In the genomic region with DNA sequence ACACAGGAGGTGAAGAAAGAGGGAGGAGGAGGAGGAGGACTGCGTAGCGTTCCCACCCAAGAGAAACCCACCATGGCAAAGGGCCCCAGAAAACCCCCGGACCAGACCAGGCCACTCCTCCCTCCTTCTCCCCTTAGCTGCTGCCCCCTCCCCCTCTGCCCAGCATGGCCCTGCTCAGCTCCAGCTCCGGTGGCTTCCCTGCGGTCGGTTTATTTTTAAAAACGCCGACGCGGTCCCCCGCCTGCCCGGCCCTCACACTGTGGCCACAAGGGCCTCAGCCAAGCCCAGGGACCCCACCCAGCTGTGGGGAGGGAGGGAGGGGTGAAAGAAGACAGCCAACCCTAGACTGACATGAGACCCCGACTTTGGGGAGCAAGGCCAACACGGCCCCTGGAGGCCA, we compare ENCODE assay signal across 9 mouse cellular contexts. TPM values are rescaled to one million over a fixed set of nuclear protein-coding genes. Genes with fewer than 3 reads are reported as not detected.
DNase-seq lines count a peak whose midpoint lies in the region; ATAC-seq lines count a peak whose summit lies in the region.
"Had no signal": no experiment of that assay in that cellular context is flagged by ENCODE, and none has a peak within 500 bp of the region (broad histone marks: within the 10 kb centered on the region; RNA-seq: fewer than 3 reads in every experiment).

No protein-coding gene starts in this region.

- no peaks in the 10 kb centered on the region for H3K9me3 ChIP-seq in kidney, embryonic 15.5 days (replicated peaks)
- H3K9me3 ChIP-seq in embryonic facial prominence, embryonic 12.5 days, result no peaks in the 10 kb centered on the region
- H3K9me3 ChIP-seq in intestine, embryonic 16.5 days (ENCODE audit: control insufficient read depth, low read length), result no peaks in the 10 kb centered on the region
- no peaks in the 10 kb centered on the region for H3K9me3 ChIP-seq in midbrain, embryonic 15.5 days

- peaks cover 45% of the 10 kb centered on the region for H3K4me1 ChIP-seq in kidney, embryonic 15.5 days
- peaks cover 46% of the 10 kb centered on the region for H3K4me1 ChIP-seq in embryonic facial prominence, embryonic 12.5 days
- peaks cover 17% of the 10 kb centered on the region for H3K4me1 ChIP-seq in intestine, embryonic 16.5 days (ENCODE audit: control insufficient read depth, insufficient read depth, low read length)
- peaks cover 20% of the 10 kb centered on the region for H3K4me1 ChIP-seq in midbrain, embryonic 15.5 days

- 8% methylated on average over 14 of the region's 14 CpGs for WGBS in kidney, embryonic 15.5 days
- 14% methylated on average over 12 of the region's 14 CpGs for WGBS in embryonic facial prominence, embryonic 12.5 days
- 10% methylated on average over 14 of the region's 14 CpGs for WGBS in intestine, embryonic 16.5 days
- WGBS in midbrain, embryonic 15.5 days, result 9% methylated on average over 14 of the region's 14 CpGs

- peak overlapping the region; percentile 44 for H3K4me2 ChIP-seq in kidney, embryonic 15.5 days
- peak overlapping the region; percentile 40 for H3K4me2 ChIP-seq in embryonic facial prominence, embryonic 12.5 days (replicated peaks)
- H3K4me2 ChIP-seq in intestine, embryonic 16.5 days (ENCODE audit: low read depth, low read length), result peak overlapping the region; percentile 41
- H3K4me2 ChIP-seq in midbrain, embryonic 15.5 days, result 0 out of 2 replicates have a peak overlapping the region, but pooled peaks have one; percentile 11

- H3K27ac ChIP-seq in kidney, embryonic 15.5 days, result peak overlapping the region; percentile 19
- H3K27ac ChIP-seq in embryonic facial prominence, embryonic 12.5 days, result peak overlapping the region; percentile 2
- no peak overlapping the region for H3K27ac ChIP-seq in intestine, embryonic 16.5 days (ENCODE audit: low read length)
- H3K27ac ChIP-seq in midbrain, embryonic 15.5 days, result no peak overlapping the region

- peaks cover 54% of the 10 kb centered on the region for H3K27me3 ChIP-seq in kidney, embryonic 15.5 days
- peaks cover 25% of the 10 kb centered on the region for H3K27me3 ChIP-seq in embryonic facial prominence, embryonic 12.5 days
- H3K27me3 ChIP-seq in intestine, embryonic 16.5 days (replicated peaks; ENCODE audit: control insufficient read depth, insufficient read depth, low read length), result peaks cover 24% of the 10 kb centered on the region
- H3K27me3 ChIP-seq in midbrain, embryonic 15.5 days (replicated peaks), result peaks cover 25% of the 10 kb centered on the region

- peak overlapping the region; percentile 35; the same call in 1 of the 2 replicates for H3K9ac ChIP-seq in kidney, embryonic 15.5 days
- peak overlapping the region; percentile 44 for H3K9ac ChIP-seq in embryonic facial prominence, embryonic 12.5 days
- H3K9ac ChIP-seq in intestine, embryonic 16.5 days (ENCODE audit: low read depth, low read length), result peak overlapping the region; percentile 54
- H3K9ac ChIP-seq in midbrain, embryonic 15.5 days, result no peak overlapping the region

- ATAC-seq in kidney, embryonic 15.5 days (replicated peaks; ENCODE audit: low FRiP score), result peak; percentile 28; the same call in 1 of the 2 replicates
- ATAC-seq in embryonic facial prominence, embryonic 12.5 days (ENCODE audit: insufficient number of reproducible peaks, insufficient read depth, low FRiP score, low TSS enrichment), result no peak
- ATAC-seq in intestine, embryonic 16.5 days, result no peak
- no peak for ATAC-seq in midbrain, embryonic 15.5 days (replicated peaks)

- DNase-seq in kidney, adult 11 months, result no peak
- no peak for DNase-seq in urinary bladder, postnatal 25 days (ENCODE audit: low spot score)
- DNase-seq in gastrocnemius, adult 8-10 months (ENCODE audit: low spot score in 2 of 2), result no peak
- no peak for DNase-seq in adrenal gland, postnatal 10 days
- DNase-seq: cerebellum, adult 11-12 months had no signal

- no peaks in the 10 kb centered on the region for H3K36me3 ChIP-seq in kidney, embryonic 15.5 days
- no peaks in the 10 kb centered on the region for H3K36me3 ChIP-seq in embryonic facial prominence, embryonic 12.5 days
- no peaks in the 10 kb centered on the region for H3K36me3 ChIP-seq in intestine, embryonic 16.5 days (ENCODE audit: control insufficient read depth, insufficient read depth, low read length)
- H3K36me3 ChIP-seq in midbrain, embryonic 15.5 days (replicated peaks), result no peaks in the 10 kb centered on the region

- H3K4me3 ChIP-seq in kidney, embryonic 15.5 days (replicated peaks), result peak overlapping the region; percentile 11
- peak overlapping the region; percentile 12; the same call in 1 of the 2 replicates for H3K4me3 ChIP-seq in embryonic facial prominence, embryonic 12.5 days
- H3K4me3 ChIP-seq in intestine, embryonic 16.5 days (ENCODE audit: low read length), result peak overlapping the region; percentile 26
- no peak overlapping the region for H3K4me3 ChIP-seq in midbrain, embryonic 15.5 days

RNA-seq across cellular contexts. Expression of a gene that starts 4.3 kb away (rescaled TPM):
- polyA plus RNA-seq in kidney, embryonic 15.5 days (2015; fragmentation: Nextera tagmentation; extraction: Ambion mirVana), result 1.3 and 5.9 TPM in 2 replicates
- 8.5 and 9.4 TPM in 2 replicates for polyA plus RNA-seq in embryonic facial prominence, embryonic 12.5 days (2016; fragmentation: Nextera tagmentation; extraction: Ambion mirVana)
- 0.50 and 0.60 TPM in 2 replicates for polyA plus RNA-seq in intestine, embryonic 16.5 days (2015; fragmentation: Nextera tagmentation; extraction: Ambion mirVana)
- polyA plus RNA-seq in midbrain, embryonic 15.5 days (2015; fragmentation: Nextera tagmentation; extraction: Ambion mirVana), result 0.09 and 0.26 TPM in 2 replicates
- total RNA-seq in gastrocnemius, adult 8-10 months (2022), result not detected
- total RNA-seq in adrenal gland, postnatal 10 days (2021), result 1 to 10 TPM in 1 of 2 experiments, under 1 TPM in 1; 0.15 to 2.3 TPM

RNA-seq across cellular contexts. Expression of a gene that starts 12.1 kb away (rescaled TPM):
- polyA plus RNA-seq in kidney, embryonic 15.5 days (2015; fragmentation: Nextera tagmentation; extraction: Ambion mirVana), result 83.2 and 83.7 TPM in 2 replicates
- polyA plus RNA-seq in embryonic facial prominence, embryonic 12.5 days (2016; fragmentation: Nextera tagmentation; extraction: Ambion mirVana), result 78.4 and 89.3 TPM in 2 replicates
- polyA plus RNA-seq in intestine, embryonic 16.5 days (2015; fragmentation: Nextera tagmentation; extraction: Ambion mirVana), result 50.6 and 59.1 TPM in 2 replicates
- polyA plus RNA-seq in midbrain, embryonic 15.5 days (2015; fragmentation: Nextera tagmentation; extraction: Ambion mirVana), result 37.4 and 37.9 TPM in 2 replicates
- total RNA-seq in gastrocnemius, adult 8-10 months (2022), result 1 to 10 TPM; 5.3 to 7.5 (median 6.8) TPM
- 10 to 100 TPM; 21.4 to 24.7 TPM for total RNA-seq in adrenal gland, postnatal 10 days (2021)

RNA-seq across cellular contexts. Expression of a gene that starts 31.1 kb away (rescaled TPM):
- polyA plus RNA-seq in kidney, embryonic 15.5 days (2015; fragmentation: Nextera tagmentation; extraction: Ambion mirVana), result 106 and 122 TPM in 2 replicates
- 113 and 114 TPM in 2 replicates for polyA plus RNA-seq in embryonic facial prominence, embryonic 12.5 days (2016; fragmentation: Nextera tagmentation; extraction: Ambion mirVana)
- 75.3 and 80.9 TPM in 2 replicates for polyA plus RNA-seq in intestine, embryonic 16.5 days (2015; fragmentation: Nextera tagmentation; extraction: Ambion mirVana)
- polyA plus RNA-seq in midbrain, embryonic 15.5 days (2015; fragmentation: Nextera tagmentation; extraction: Ambion mirVana), result 91.8 and 103 TPM in 2 replicates
- 10 to 100 TPM; 17.5 to 21.6 (median 18.9) TPM for total RNA-seq in gastrocnemius, adult 8-10 months (2022)
- 10 to 100 TPM; 50.0 to 62.5 TPM for total RNA-seq in adrenal gland, postnatal 10 days (2021)

RNA-seq across cellular contexts. Expression of a gene that starts 36.7 kb away (rescaled TPM):
- 382 and 393 TPM in 2 replicates for polyA plus RNA-seq in kidney, embryonic 15.5 days (2015; fragmentation: Nextera tagmentation; extraction: Ambion mirVana)
- 433 and 448 TPM in 2 replicates for polyA plus RNA-seq in embryonic facial prominence, embryonic 12.5 days (2016; fragmentation: Nextera tagmentation; extraction: Ambion mirVana)
- 280 and 283 TPM in 2 replicates for polyA plus RNA-seq in intestine, embryonic 16.5 days (2015; fragmentation: Nextera tagmentation; extraction: Ambion mirVana)
- polyA plus RNA-seq in midbrain, embryonic 15.5 days (2015; fragmentation: Nextera tagmentation; extraction: Ambion mirVana), result 450 and 466 TPM in 2 replicates
- total RNA-seq in gastrocnemius, adult 8-10 months (2022), result 100 to 1,000 TPM; 260 to 281 (median 273) TPM
- total RNA-seq in adrenal gland, postnatal 10 days (2021), result 100 to 1,000 TPM; 342 to 354 TPM

RNA-seq across cellular contexts. Expression of a gene that starts 43.3 kb away (rescaled TPM):
- polyA plus RNA-seq in kidney, embryonic 15.5 days (2015; fragmentation: Nextera tagmentation; extraction: Ambion mirVana), result 10.8 and 11.1 TPM in 2 replicates
- 12.0 TPM in 2 replicates for polyA plus RNA-seq in embryonic facial prominence, embryonic 12.5 days (2016; fragmentation: Nextera tagmentation; extraction: Ambion mirVana)
- 6.8 and 7.2 TPM in 2 replicates for polyA plus RNA-seq in intestine, embryonic 16.5 days (2015; fragmentation: Nextera tagmentation; extraction: Ambion mirVana)
- 3.4 and 4.1 TPM in 2 replicates for polyA plus RNA-seq in midbrain, embryonic 15.5 days (2015; fragmentation: Nextera tagmentation; extraction: Ambion mirVana)
- 10 to 100 TPM; 17.9 to 22.2 (median 20.5) TPM for total RNA-seq in gastrocnemius, adult 8-10 months (2022)
- 10 to 100 TPM; 67.8 to 83.4 TPM for total RNA-seq in adrenal gland, postnatal 10 days (2021)

Comparison
In these comparisons a context has a peak if more than half of its experiments do, and no peak if none do; other contexts are left out.
1. H3K27ac ChIP-seq: peak in kidney, embryonic 15.5 days (single experiment) and embryonic facial prominence, embryonic 12.5 days (single experiment); none in intestine, embryonic 16.5 days (single experiment) and midbrain, embryonic 15.5 days (single experiment).
2. Peak in every context shown above with its lines, with median percentiles within 50 percentile points of each other: H3K4me2 ChIP-seq.